Comparison of ENCODE assay signal across 8 mouse cellular contexts in genomic region chr11:49711981-49712554, GRCm38 (mm10). TPM values are rescaled to one million over a fixed set of nuclear protein-coding genes. Genes with fewer than 3 reads are reported as not detected.
DNase-seq lines count a peak whose midpoint lies in the region; ATAC-seq and TF ChIP-seq lines count a peak whose summit lies in the region.

No protein-coding gene starts in this region.

- peak overlapping the region; percentile 47 for H3K4me2 ChIP-seq in embryonic facial prominence, embryonic 11.5 days (ENCODE audit: low read depth, low read length)
- H3K4me2 ChIP-seq in midbrain, embryonic 15.5 days: peak overlapping the region; percentile 52

- no peaks in the 10 kb centered on the region for H3K27me3 ChIP-seq in embryonic facial prominence, embryonic 11.5 days (ENCODE audit: control insufficient read depth, insufficient read depth, low read length)
- no peaks in the 10 kb centered on the region for H3K27me3 ChIP-seq in liver, adult 2 months (ENCODE audit: control insufficient read depth, insufficient read depth, low read length)
- H3K27me3 ChIP-seq in midbrain, embryonic 15.5 days (replicated peaks): no peaks in the 10 kb centered on the region

- TF ChIP-seq POLR2A in liver, adult 2 months (IDR thresholded peaks at IDR 0.05; ENCODE audit: extremely low read depth, insufficient read depth, low read length): no peak

- no peaks in the 10 kb centered on the region for H3K36me3 ChIP-seq in embryonic facial prominence, embryonic 11.5 days (replicated peaks; ENCODE audit: control insufficient read depth, insufficient read depth, low read depth, low read length)
- H3K36me3 ChIP-seq in liver, adult 2 months (ENCODE audit: control insufficient read depth, insufficient read depth, low read length): no peaks in the 10 kb centered on the region; the same call in 1 of the 2 replicates
- H3K36me3 ChIP-seq in midbrain, embryonic 15.5 days (replicated peaks): 0 out of 2 replicates have a peak, but pooled peaks cover 3% of the 10 kb centered on the region

- no peaks in the 10 kb centered on the region for H3K9me3 ChIP-seq in embryonic facial prominence, embryonic 11.5 days (replicated peaks; ENCODE audit: control insufficient read depth, low read length)
- H3K9me3 ChIP-seq in midbrain, embryonic 15.5 days: no peaks in the 10 kb centered on the region

- H3K4me1 ChIP-seq in embryonic facial prominence, embryonic 11.5 days (ENCODE audit: control insufficient read depth, insufficient read depth, low read length): no peaks in the 10 kb centered on the region
- H3K4me1 ChIP-seq in liver, adult 2 months (ENCODE audit: control insufficient read depth, insufficient read depth, low read length): peaks cover 8% of the 10 kb centered on the region
- peaks cover 43% of the 10 kb centered on the region for H3K4me1 ChIP-seq in midbrain, embryonic 15.5 days

- TF ChIP-seq CTCF in liver, adult 2 months (IDR thresholded peaks at IDR 0.05; ENCODE audit: low read depth, low read length): no peak

- peak overlapping the region; percentile 97 for H3K9ac ChIP-seq in embryonic facial prominence, embryonic 11.5 days (replicated peaks; ENCODE audit: low read length)
- peak overlapping the region; percentile 98 for H3K9ac ChIP-seq in liver, adult 2 months (ENCODE audit: low read depth, low read length)
- peak overlapping the region; percentile 99 for H3K9ac ChIP-seq in midbrain, embryonic 15.5 days

- peaks cover 17% of the 10 kb centered on the region for H3K79me2 ChIP-seq in liver, adult 2 months (ENCODE audit: control insufficient read depth, insufficient read depth, low read length)

- peak; percentile 65 for ATAC-seq in embryonic facial prominence, embryonic 11.5 days (replicated peaks; ENCODE audit: insufficient number of reproducible peaks, low FRiP score, low TSS enrichment, low read depth)
- peak; percentile 80 for ATAC-seq in midbrain, embryonic 15.5 days (replicated peaks)

- under 1% methylated on average over 33 of the region's 70 CpGs for WGBS in embryonic facial prominence, embryonic 11.5 days
- WGBS in liver, adult 2 months: under 1% methylated on average over 69 of the region's 70 CpGs
- WGBS in midbrain, embryonic 15.5 days: under 1% methylated on average over 64 of the region's 70 CpGs

- peak overlapping the region; percentile 76 for H3K4me3 ChIP-seq in embryonic facial prominence, embryonic 11.5 days (ENCODE audit: low read depth, low read length)
- H3K4me3 ChIP-seq in liver, adult 2 months (ENCODE audit: insufficient read depth, low read depth, low read length): peak overlapping the region; percentile 81
- peak overlapping the region; percentile 68 for H3K4me3 ChIP-seq in midbrain, embryonic 15.5 days

- H3K27ac ChIP-seq in embryonic facial prominence, embryonic 11.5 days (replicated peaks; ENCODE audit: low read depth, low read length): peak overlapping the region; percentile 87
- H3K27ac ChIP-seq in liver, adult 2 months (replicated peaks; ENCODE audit: insufficient read depth, low read depth, low read length): peak overlapping the region; percentile 57
- peak overlapping the region; percentile 94 for H3K27ac ChIP-seq in midbrain, embryonic 15.5 days

- DNase-seq in frontal cortex, postnatal 10 days (ENCODE audit: low spot score in 2 of 2): peak; percentile 15 to 52
- DNase-seq in frontal cortex, postnatal 36 days (ENCODE audit: low spot score in 2 of 2): no peak
- peak; percentile 50 for DNase-seq in Muller cell, postnatal 12 days (ENCODE audit: inconsistent ontology term)
- peak; percentile 65 for DNase-seq in embryonic facial prominence, embryonic 11.5 days (ENCODE audit: low spot score)
- DNase-seq in heart, postnatal 4 days: peak; percentile 65
- DNase-seq in liver, adult 2 months (ENCODE audit: extremely low read depth, low read depth, low spot score): no peak
- peak; percentile 75 for DNase-seq in thymus, postnatal 0 days (ENCODE audit: low spot score)

RNA-seq across cellular contexts. Expression of gene Cnot6, which starts 0.5 kb away (rescaled TPM):
- polyA plus RNA-seq in embryonic facial prominence, embryonic 11.5 days (2014; fragmentation: Nextera tagmentation; extraction: Ambion mirVana): 49.9 and 56.5 TPM in 2 replicates
- 10 to 100 TPM; 64.2 to 67.9 TPM for total RNA-seq in heart, postnatal 4 days (2021)
- 20.7 and 22.8 TPM in 2 replicates for total RNA-seq in liver, adult 2 months (2014; rRNA removed)
- 6.0 and 6.4 TPM in 2 replicates for polyA plus RNA-seq in liver, adult 2 months (2012; rRNA removed)
- 47.4 and 52.2 TPM in 2 replicates for polyA plus RNA-seq in midbrain, embryonic 15.5 days (2015; fragmentation: Nextera tagmentation; extraction: Ambion mirVana)
- 84.6 and 112 TPM in 2 replicates for polyA plus RNA-seq in thymus, postnatal 0 days (2015; fragmentation: Nextera tagmentation; extraction: Ambion mirVana)

RNA-seq across cellular contexts. Expression of gene Scgb3a1, which starts 48.7 kb away (rescaled TPM):
- polyA plus RNA-seq in embryonic facial prominence, embryonic 11.5 days (2014; fragmentation: Nextera tagmentation; extraction: Ambion mirVana): not detected in 2 replicates
- not detected for total RNA-seq in heart, postnatal 4 days (2021)
- not detected in 2 replicates for total RNA-seq in liver, adult 2 months (2014; rRNA removed)
- 0.22 TPM in 1 of 2 replicates, not detected in the other for polyA plus RNA-seq in liver, adult 2 months (2012; rRNA removed)
- polyA plus RNA-seq in midbrain, embryonic 15.5 days (2015; fragmentation: Nextera tagmentation; extraction: Ambion mirVana): not detected in 2 replicates
- polyA plus RNA-seq in thymus, postnatal 0 days (2015; fragmentation: Nextera tagmentation; extraction: Ambion mirVana): 2.5 and 5.7 TPM in 2 replicates

Comparison
In these comparisons a context has a peak if more than half of its experiments do, and no peak if none do; other contexts are left out.
1. DNase-seq: peak in frontal cortex, postnatal 10 days (2 of 2), Muller cell, postnatal 12 days (single experiment), embryonic facial prominence, embryonic 11.5 days (single experiment), heart, postnatal 4 days (single experiment) and thymus, postnatal 0 days (single experiment); none in frontal cortex, postnatal 36 days (0 of 2) and liver, adult 2 months (single experiment).
2. Peak in every context shown above with its lines, with median percentiles within 50 percentile points of each other: H3K27ac ChIP-seq, H3K4me3 ChIP-seq and H3K9ac ChIP-seq.